Mouse (Mus musculus): ENCODE data around the gene 1700109H08Rik.

DNA sequence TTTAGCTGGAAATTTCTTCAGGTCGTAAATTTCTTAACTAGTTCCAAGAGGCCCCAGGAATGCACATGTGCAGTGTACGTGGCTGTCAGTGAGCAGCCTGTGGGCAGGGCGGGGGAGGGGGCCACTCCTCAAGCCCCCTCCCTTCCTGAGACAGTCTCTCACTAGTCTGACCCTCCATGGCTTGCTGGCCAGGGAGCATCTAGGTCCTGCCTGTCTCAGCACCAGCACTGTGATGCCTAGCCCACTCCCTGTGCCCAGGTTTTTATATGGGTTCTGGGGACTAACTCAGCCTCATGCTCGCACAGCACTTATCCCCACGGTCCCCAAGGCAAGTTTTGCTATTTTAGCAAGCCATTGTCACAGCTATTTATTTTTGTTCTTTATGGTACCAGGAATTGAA lies 60.9 kb downstream of the 1700109H08Rik start:
- no peak for TF ChIP-seq CTCF (IDR thresholded peaks at IDR 0.05)
- TF ChIP-seq POLR2A (IDR thresholded peaks at IDR 0.05; ENCODE audit: insufficient read depth, low read depth, low read length), result no peak
- no peak for TF ChIP-seq EP300 (IDR thresholded peaks at IDR 0.05; ENCODE audit: insufficient read depth, low read depth, low read length)
